Mouse (Mus musculus) stomach, embryonic 16.5 days (tissue): ENCODE measurements around the gene Liph. TPM values are rescaled to one million over a fixed set of nuclear protein-coding genes. Genes with fewer than 3 reads are reported as not detected.

ENCODE experiments used
- ATAC-seq: fragments of 200-750 bp; cut with Nextera tagmentation; 2 replicates; pipeline ENCODE4 v1.8.0; 2017; ENCODE audit warnings: moderate number of reproducible peaks, moderate TSS enrichment; ENCODE audit not compliant: insufficient read depth, low FRiP score
- H3K27ac ChIP-seq: fragments of 300-500 bp; sonication (generic); 2 replicates; pipeline ENCODE4 v1.5.1; 2014; ENCODE audit warnings: low read length
- H3K27me3 ChIP-seq: fragments of 300-500 bp; sonication (generic); 2 replicates; pipeline ENCODE4 v1.6.1; 2014; ENCODE audit warnings: low read length, control low read depth, mixed read lengths; ENCODE audit not compliant: control insufficient read depth, insufficient read depth
- H3K36me3 ChIP-seq: fragments of 300-500 bp; sonication (generic); 2 replicates; pipeline ENCODE4 v1.6.1; 2014; ENCODE audit warnings: low read length; ENCODE audit not compliant: control insufficient read depth, insufficient read depth
- H3K4me1 ChIP-seq: fragments of 300-500 bp; sonication (generic); 2 replicates; pipeline ENCODE4 v1.6.1; 2014; ENCODE audit warnings: low read length, control low read depth, mixed read lengths; ENCODE audit not compliant: control insufficient read depth, insufficient read depth
- H3K4me2 ChIP-seq: fragments of 300-500 bp; sonication (generic); 2 replicates; pipeline ENCODE4 v1.6.1; 2014; ENCODE audit warnings: low read depth, low read length, mixed read lengths
- H3K4me3 ChIP-seq: fragments of 300-500 bp; sonication (generic); replicated peaks from 2 replicates; pipeline ENCODE4 v1.5.1; 2014; ENCODE audit warnings: mild to moderate bottlenecking, low read length
- H3K9ac ChIP-seq: fragments of 300-500 bp; sonication (generic); 2 replicates; pipeline ENCODE4 v1.6.1; 2014; ENCODE audit warnings: low read length
- H3K9me3 ChIP-seq: fragments of 300-500 bp; sonication (generic); replicated peaks from 2 replicates; pipeline ENCODE4 v1.6.1; 2016; ENCODE audit warnings: low read length, control low read depth; ENCODE audit not compliant: control insufficient read depth
- WGBS: fragments of 180-500 bp; shearing (Covaris S2); extraction: QIAGEN DNeasy Blood & Tissue Kit; methylation state at CpG from one replicate; pipeline ENCODE4 v1.1.7; 2014; 5-methylcytosine and 5-hydroxymethylcytosine counted together
- polyA plus RNA-seq: library from polyadenylated mRNA; unstranded; fragments of >200 nt; fragmentation: Nextera tagmentation; extraction: Ambion mirVana; gene quantifications from 2 replicates; pipeline ENCODE4 v1.2.1, GENCODE M21; 2015

Liph gene
- polyA plus RNA-seq, 1 experiment from 2014 or later: 29.9 TPM

DNA sequence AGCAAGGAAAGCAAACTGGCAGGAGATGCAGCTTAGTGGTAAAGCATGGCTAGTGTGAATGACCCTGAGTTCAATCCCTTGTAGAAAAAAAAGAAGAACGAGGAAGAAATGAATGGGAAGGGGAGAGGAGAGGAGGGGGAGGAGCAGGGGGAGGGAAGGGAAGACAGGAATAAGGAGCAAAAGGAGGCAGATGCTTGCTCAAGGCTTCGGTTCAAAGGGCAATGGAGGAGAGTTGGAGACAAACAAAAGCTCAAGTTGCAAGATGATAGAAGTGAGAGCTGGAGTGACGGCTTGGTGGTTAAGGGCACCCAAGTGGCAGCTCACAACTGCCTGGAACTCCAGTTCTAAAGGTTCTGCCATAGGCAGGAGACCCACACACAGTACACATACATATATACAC, 9.3 kb downstream of the Liph start:
- Histone ChIP-seq H3K27ac (no peak overlapping the region), H3K9me3 (no peaks in the 10 kb centered on the region), H3K4me3 (no peak overlapping the region), H3K4me2 (no peak overlapping the region), H3K36me3 (no peaks in the 10 kb centered on the region), H3K27me3 (no peaks in the 10 kb centered on the region), H3K4me1 (no peaks in the 10 kb centered on the region), H3K9ac (no peak overlapping the region)
- no peak for ATAC-seq
- WGBS: 31% methylated on average over 3 of the region's 3 CpGs

DNA sequence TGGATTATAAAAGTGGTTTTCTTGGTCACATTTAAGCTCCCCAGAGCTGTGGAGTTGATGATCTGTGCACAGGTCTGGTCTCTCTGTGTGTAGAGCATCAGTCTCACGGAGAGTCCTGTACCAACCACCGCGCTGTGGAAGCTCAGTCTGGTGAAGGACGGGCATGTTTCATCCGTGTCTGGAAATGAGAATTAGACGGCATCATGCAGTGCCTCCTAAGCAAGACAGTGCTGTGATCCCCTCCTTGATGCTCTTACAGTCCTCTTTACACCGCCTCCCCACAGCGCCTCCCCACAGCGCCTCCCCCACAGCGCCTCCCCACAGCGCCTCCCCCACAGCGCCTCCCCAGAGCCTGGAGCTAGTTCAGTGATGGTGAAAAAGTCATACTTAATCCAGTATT, 11.4 kb downstream of the Liph start:
- Histone ChIP-seq H3K9ac (no peak overlapping the region), H3K27ac (no peak overlapping the region), H3K27me3 (no peaks in the 10 kb centered on the region), H3K4me3 (no peak overlapping the region), H3K4me1 (no peaks in the 10 kb centered on the region), H3K4me2 (no peak overlapping the region), H3K9me3 (no peaks in the 10 kb centered on the region), H3K36me3 (no peaks in the 10 kb centered on the region)
- no peak for ATAC-seq
- 84% methylated on average over 12 of the region's 12 CpGs for WGBS

DNA sequence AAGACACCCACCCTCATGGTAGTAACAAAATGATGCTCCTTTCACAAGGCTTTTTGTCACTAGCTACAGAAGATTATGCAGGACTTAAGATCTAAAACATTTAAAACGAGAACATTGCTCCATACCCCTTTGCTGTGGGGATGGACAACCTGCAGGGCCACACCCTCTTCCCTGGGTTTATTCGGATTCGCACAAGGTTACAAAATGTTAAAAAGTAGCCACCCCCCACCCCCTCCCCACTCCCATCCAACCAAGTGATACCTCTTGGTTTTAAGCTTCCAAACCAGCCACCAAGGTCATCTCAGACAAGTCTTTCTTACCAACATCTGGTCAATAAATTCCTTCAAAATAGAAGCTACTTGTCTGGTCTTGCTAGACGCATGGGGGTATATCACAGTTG, 11.9 kb downstream of the Liph start:
- no peak overlapping the region for H3K4me2 ChIP-seq
- H3K9me3 ChIP-seq: no peaks in the 10 kb centered on the region
- 86% methylated on average over 4 of the region's 4 CpGs for WGBS

DNA sequence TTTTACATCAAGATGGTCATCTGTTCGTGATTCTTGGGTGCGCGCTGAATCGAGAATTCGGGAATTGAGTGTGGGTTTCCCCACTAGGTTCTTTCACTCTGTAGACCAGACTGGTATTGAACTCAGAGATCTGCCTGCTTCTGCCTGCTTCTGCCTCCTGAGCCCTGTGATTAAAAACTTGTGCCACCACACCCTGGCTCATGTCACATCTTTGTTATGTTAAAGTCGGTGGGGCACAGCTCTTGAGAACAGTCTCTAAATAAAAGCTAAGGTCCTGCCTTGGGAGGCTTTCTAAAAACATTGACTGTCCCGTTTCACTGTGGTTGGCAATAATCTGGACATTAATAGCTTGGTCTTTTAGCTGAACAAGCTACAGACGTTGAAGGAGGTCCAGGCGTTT, 12.3 kb downstream of the Liph start:
- no peak for ATAC-seq
- Histone ChIP-seq H3K9me3 (no peaks in the 10 kb centered on the region), H3K4me3 (no peak overlapping the region), H3K27ac (no peak overlapping the region), H3K4me2 (no peak overlapping the region), H3K4me1 (no peaks in the 10 kb centered on the region), H3K27me3 (no peaks in the 10 kb centered on the region), H3K9ac (no peak overlapping the region), H3K36me3 (no peaks in the 10 kb centered on the region)
- 95% methylated on average over 9 of the region's 9 CpGs for WGBS

More for the DNA sequence above, 11.9 kb downstream of the Liph start:
- ATAC-seq: no peak
- Histone ChIP-seq H3K4me1 (no peaks in the 10 kb centered on the region), H3K9ac (no peak overlapping the region), H3K36me3 (no peaks in the 10 kb centered on the region), H3K27me3 (no peaks in the 10 kb centered on the region), H3K27ac (no peak overlapping the region), H3K4me3 (no peak overlapping the region)

DNA sequence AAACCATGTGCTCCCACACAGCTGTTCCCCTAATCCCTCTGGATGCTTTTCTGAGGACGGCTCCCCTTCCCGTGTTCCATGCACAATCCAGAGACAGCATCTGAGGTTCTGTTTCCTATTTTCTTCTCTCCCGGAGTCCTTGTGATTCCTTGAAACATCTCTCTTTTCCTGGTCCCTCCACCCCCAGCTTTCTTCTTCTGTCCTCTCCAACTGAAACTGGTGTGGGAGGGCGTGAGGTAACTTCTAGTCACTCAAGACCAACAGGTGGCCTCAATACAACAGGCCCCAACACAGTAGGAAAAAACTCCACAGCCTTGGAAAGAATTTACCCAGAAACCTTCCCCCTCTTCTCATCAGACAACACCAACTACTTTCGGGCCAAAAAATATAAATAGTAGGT, 18.1 kb downstream of the Liph start:
- 69% methylated on average over 5 of the region's 5 CpGs for WGBS
- Histone ChIP-seq H3K4me3 (no peak overlapping the region), H3K27ac (no peak overlapping the region), H3K9ac (no peak overlapping the region), H3K27me3 (no peaks in the 10 kb centered on the region), H3K4me1 (no peaks in the 10 kb centered on the region), H3K4me2 (no peak overlapping the region), H3K36me3 (no peaks in the 10 kb centered on the region), H3K9me3 (no peaks in the 10 kb centered on the region)
- no peak for ATAC-seq

DNA sequence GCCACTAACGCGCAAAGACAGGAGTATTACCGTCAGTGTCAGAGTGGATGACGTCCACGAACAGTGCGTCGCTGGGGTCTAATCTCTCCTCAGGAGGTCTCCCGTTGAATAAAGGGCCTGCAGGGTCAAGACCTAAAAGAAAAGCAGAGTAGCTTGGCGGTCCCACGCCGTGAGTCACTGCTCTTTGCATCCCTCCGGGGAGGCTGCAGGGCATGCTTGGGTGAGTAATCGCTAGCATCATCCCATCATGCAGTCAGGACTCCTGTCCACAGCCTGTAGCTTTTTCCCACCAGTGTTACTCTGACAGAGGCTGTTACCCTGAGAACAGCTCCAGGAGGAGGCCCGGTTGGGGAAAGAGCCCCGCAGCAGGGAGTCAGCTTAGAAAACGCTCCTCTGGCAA, 19.3 kb downstream of the Liph start:
- 8% methylated on average over 16 of the region's 16 CpGs for WGBS
- Histone ChIP-seq H3K4me1 (no peaks in the 10 kb centered on the region), H3K36me3 (no peaks in the 10 kb centered on the region), H3K27ac (no peak overlapping the region), H3K4me2 (peak overlapping the region; percentile 38), H3K9me3 (no peaks in the 10 kb centered on the region), H3K9ac (peak overlapping the region; percentile 37; the same call in 1 of the 2 replicates), H3K27me3 (no peaks in the 10 kb centered on the region), H3K4me3 (peak overlapping the region; percentile 7; the same call in 1 of the 2 replicates)
- no peak for ATAC-seq

DNA sequence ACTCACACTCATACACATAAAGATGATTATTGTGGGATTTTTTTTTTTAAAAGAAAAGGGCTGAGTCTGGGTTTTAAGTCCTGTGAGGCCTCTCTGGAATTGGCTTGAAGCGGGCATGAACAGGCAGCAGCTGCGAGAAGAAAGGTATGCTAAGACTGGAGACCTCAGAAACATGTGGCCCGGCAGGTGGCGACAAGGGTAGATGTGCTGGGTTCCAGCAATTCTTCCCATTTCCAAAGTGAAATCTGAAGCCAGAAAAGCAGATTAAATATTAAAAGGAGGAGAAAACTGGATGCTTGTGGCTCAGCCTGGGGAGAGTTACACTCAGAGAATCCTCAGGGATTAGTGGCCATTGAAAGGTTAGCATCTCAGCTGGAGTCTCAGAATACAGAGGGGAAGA, 24.0 kb downstream of the Liph start:
- WGBS: 57% methylated on average over 4 of the region's 4 CpGs
- ATAC-seq: no peak

DNA sequence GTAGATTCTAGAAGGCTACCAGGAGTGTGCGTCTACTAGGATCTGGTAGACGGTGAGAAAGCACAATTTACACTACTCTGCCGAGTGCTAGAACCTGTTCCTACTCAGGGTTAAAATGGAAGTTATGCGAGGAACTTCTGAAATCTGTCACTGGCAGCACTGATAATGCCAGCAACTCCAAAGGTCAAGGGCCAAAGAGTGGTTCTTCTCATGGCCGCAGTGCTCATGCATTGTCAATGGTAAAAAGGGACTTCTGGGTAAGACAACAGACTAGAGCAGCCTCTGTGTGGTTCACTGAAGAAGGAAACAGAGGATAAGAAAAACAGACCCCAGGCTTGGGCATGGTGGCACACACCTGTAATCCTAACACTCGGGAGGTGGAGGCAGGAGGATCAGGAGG, 24.9 kb downstream of the Liph start:
- H3K4me3 ChIP-seq: no peak overlapping the region
- no peaks in the 10 kb centered on the region for H3K27me3 ChIP-seq
- 79% methylated on average over 6 of the region's 6 CpGs for WGBS
- no peak overlapping the region for H3K4me2 ChIP-seq
- H3K4me1 ChIP-seq: no peaks in the 10 kb centered on the region
- H3K27ac ChIP-seq: no peak overlapping the region
- no peaks in the 10 kb centered on the region for H3K36me3 ChIP-seq
- ATAC-seq: no peak
- no peaks in the 10 kb centered on the region for H3K9me3 ChIP-seq
- no peak overlapping the region for H3K9ac ChIP-seq

More for the DNA sequence above, 24.0 kb downstream of the Liph start:
- H3K4me1 ChIP-seq: no peaks in the 10 kb centered on the region
- H3K36me3 ChIP-seq: no peaks in the 10 kb centered on the region
- no peaks in the 10 kb centered on the region for H3K27me3 ChIP-seq
- no peak overlapping the region for H3K9ac ChIP-seq
- no peak overlapping the region for H3K27ac ChIP-seq
- H3K9me3 ChIP-seq: no peaks in the 10 kb centered on the region
- no peak overlapping the region for H3K4me3 ChIP-seq
- no peak overlapping the region for H3K4me2 ChIP-seq

DNA sequence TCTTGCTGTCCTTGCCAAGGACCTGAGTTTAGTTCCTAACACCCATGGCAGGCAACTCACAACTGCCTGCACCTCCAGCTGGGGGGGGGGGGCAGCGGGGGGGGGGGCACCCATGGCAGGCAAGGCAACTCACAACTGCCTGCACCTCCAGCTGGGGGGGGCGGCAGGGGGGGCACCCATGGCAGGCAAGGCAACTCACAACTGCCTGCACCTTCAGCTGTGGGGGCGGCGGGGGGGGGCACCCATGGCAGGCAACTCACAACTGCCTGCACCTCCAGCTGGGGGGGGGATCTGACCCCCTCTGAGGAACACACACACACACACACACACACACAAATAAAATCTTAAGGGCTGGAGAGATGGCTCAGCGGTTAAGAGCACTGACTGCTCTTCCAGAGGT, 25.6 kb downstream of the Liph start:
- Histone ChIP-seq H3K27ac (no peak overlapping the region), H3K9me3 (no peaks in the 10 kb centered on the region), H3K36me3 (no peaks in the 10 kb centered on the region), H3K9ac (no peak overlapping the region), H3K27me3 (no peaks in the 10 kb centered on the region), H3K4me3 (no peak overlapping the region), H3K4me1 (no peaks in the 10 kb centered on the region), H3K4me2 (no peak overlapping the region)
- WGBS: 83% methylated on average over 5 of the region's 5 CpGs
- ATAC-seq: no peak

DNA sequence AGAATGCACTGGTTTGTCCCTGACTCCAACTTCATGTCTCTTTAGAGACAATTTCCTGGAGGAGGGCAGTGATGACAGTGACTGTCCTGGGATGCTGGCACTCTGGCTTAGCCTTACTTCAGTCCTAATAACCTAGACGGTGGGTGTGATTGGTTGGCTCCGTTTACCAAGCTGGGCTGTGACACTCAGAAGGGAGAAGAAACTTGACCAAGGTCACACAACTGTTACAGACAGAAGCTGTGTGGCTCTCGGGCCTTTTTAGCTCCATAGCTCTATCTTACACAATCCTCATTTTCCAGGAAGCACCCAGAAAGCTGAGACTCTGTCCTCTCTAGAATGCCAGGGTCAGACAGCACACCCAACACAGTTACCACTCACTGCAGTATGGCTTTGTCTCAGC, 29.9 kb downstream of the Liph start:
- no peaks in the 10 kb centered on the region for H3K9me3 ChIP-seq
- H3K27ac ChIP-seq: no peak overlapping the region
- ATAC-seq: no peak
- H3K27me3 ChIP-seq: no peaks in the 10 kb centered on the region
- no peaks in the 10 kb centered on the region for H3K4me1 ChIP-seq
- WGBS: 67% methylated on average over 3 of the region's 3 CpGs
- no peak overlapping the region for H3K9ac ChIP-seq
- no peak overlapping the region for H3K4me2 ChIP-seq
- H3K36me3 ChIP-seq: no peaks in the 10 kb centered on the region
- H3K4me3 ChIP-seq: no peak overlapping the region
